Mouse (Mus musculus) layer of hippocampus, adult 9-11 months (tissue): ENCODE measurements around the gene Rtraf.

Experiments used
- DNase-seq: peaks from one replicate; pipeline ENCODE4 v3.0.0; 2022

Rtraf gene

GRCm38 (mm10) chr14:19796541-19797304, 26.9 kb downstream of the Rtraf start:
- DNase-seq = no peak

GRCm38 (mm10) chr14:19794881-19795280, 28.7 kb downstream of the Rtraf start:
- DNase-seq = no peak

GRCm38 (mm10) chr14:19788443-19788842, 35.2 kb downstream of the Rtraf start:
- no peak for DNase-seq

GRCm38 (mm10) chr14:19785797-19786588, 37.6 kb downstream of the Rtraf start:
- DNase-seq = no peak

GRCm38 (mm10) chr14:19777945-19778344, 45.7 kb downstream of the Rtraf start:
- DNase-seq = no peak

- no peak for DNase-seq
These were observed 46.3 kb downstream of the Rtraf start for GRCm38 (mm10) chr14:19777365-19777764.

GRCm38 (mm10) chr14:19776890-19777289, 46.7 kb downstream of the Rtraf start:
- no peak for DNase-seq

- DNase-seq = no peak
These were observed 47.4 kb downstream of the Rtraf start for GRCm38 (mm10) chr14:19776179-19776578.

GRCm38 (mm10) chr14:19775491-19775890, 48.1 kb downstream of the Rtraf start:
- no peak for DNase-seq

- no peak for DNase-seq
These were observed 49.5 kb downstream of the Rtraf start for GRCm38 (mm10) chr14:19774036-19774628.

GRCm38 (mm10) chr14:19771173-19771572, 52.5 kb downstream of the Rtraf start:
- no peak for DNase-seq

GRCm38 (mm10) chr14:19769441-19770200, 54.0 kb downstream of the Rtraf start:
- DNase-seq = no peak

GRCm38 (mm10) chr14:19768648-19769047, 55.0 kb downstream of the Rtraf start:
- DNase-seq = no peak

- DNase-seq = no peak
These were observed 57.3 kb downstream of the Rtraf start for GRCm38 (mm10) chr14:19766380-19766649.

- DNase-seq = no peak
These were observed 57.9 kb downstream of the Rtraf start for GRCm38 (mm10) chr14:19765539-19766379.

- DNase-seq = no peak
These were observed 59.3 kb downstream of the Rtraf start for GRCm38 (mm10) chr14:19764331-19764730.

- DNase-seq = no peak
These were observed 60.1 kb downstream of the Rtraf start for GRCm38 (mm10) chr14:19763527-19763926.

- DNase-seq = no peak
These were observed 61.6 kb downstream of the Rtraf start for GRCm38 (mm10) chr14:19762014-19762413.
